Mouse (Mus musculus) cerebellum, adult 2 months (tissue): ENCODE data around the gene Ccr8. TPM values are rescaled to one million over a fixed set of nuclear protein-coding genes. Genes with fewer than 3 reads are reported as not detected.

Experiments used
- DNase-seq, 2 experiments: peaks; one replicate each; pipeline ENCODE4 v3.0.0; 2021
- H3K27ac ChIP-seq: fragments of 200-500 bp; 2 replicates; pipeline ENCODE4 v1.5.1; 2012; ENCODE audit warnings: low read length, control low read depth, inconsistent platforms; ENCODE audit not compliant: insufficient read depth
- H3K27me3 ChIP-seq: fragments of 200-500 bp; 2 replicates; pipeline ENCODE4 v1.6.1; 2012; ENCODE audit warnings: inconsistent platforms, mild to moderate bottlenecking, low read length, moderate library complexity; ENCODE audit not compliant: control insufficient read depth, insufficient read depth
- H3K4me1 ChIP-seq: fragments of 200-500 bp; 2 replicates; pipeline ENCODE4 v1.6.1; 2011; ENCODE audit warnings: low read length; ENCODE audit not compliant: control insufficient read depth, insufficient read depth
- H3K4me3 ChIP-seq: fragments of 200-500 bp; replicated peaks from 2 replicates; pipeline ENCODE3; 2011; ENCODE audit warnings: mild to moderate bottlenecking, low read depth, low read length, control low read depth; ENCODE audit not compliant: insufficient read depth
- CTCF ChIP-seq: fragments of 200-500 bp; IDR thresholded peaks from 2 replicates; pipeline ENCODE4 v1.5.1; 2011; ENCODE audit warnings: low read depth, mild to moderate bottlenecking, control low read depth, low read length, moderate library complexity, borderline replicate concordance; ENCODE audit not compliant: insufficient read depth
- POLR2A ChIP-seq: fragments of 200-500 bp; IDR thresholded peaks from 2 replicates; pipeline ENCODE4 v1.6.1; 2011; ENCODE audit warnings: low read length, control low read depth, borderline replicate concordance; ENCODE audit not compliant: insufficient read depth
- WGBS: fragments of 180-500 bp; shearing (Covaris S2); methylation state at CpG from one replicate; pipeline ENCODE4 v1.1.7; 2018; 5-methylcytosine and 5-hydroxymethylcytosine counted together
- polyA plus RNA-seq: library from polyadenylated mRNA; depleted of rRNA; stranded (reverse); fragments of >200 nt; gene quantifications from 2 replicates; pipeline ENCODE4 v1.2.3, GENCODE M21; 2012

Ccr8 gene
- polyA plus RNA-seq, 1 experiment, result not detected

DNA sequence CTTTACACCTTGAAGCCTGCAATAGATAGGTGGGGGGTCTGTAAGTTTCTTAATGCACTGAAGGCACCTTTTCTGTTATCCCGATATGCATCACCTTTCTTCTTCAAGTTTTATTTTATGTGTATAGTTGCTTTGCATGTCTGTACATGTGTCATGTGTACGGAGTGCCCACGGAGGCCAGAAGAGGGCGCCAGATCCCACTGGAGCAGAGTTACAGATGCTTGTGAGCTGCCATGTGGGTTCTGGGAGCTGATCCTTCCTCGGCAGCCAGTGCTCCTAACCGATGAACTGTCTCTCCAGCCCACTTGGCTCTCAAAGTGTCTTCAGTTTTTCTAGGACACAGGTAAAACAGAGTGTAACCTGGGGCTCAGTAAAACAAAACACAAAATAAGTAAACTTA is 10.7 kb upstream of the Ccr8 start:
- TF ChIP-seq POLR2A, result no peak
- no peak for TF ChIP-seq CTCF
- Histone ChIP-seq H3K4me1 (no peaks in the 10 kb centered on the region), H3K4me3 (no peak overlapping the region), H3K27me3 (no peaks in the 10 kb centered on the region; the same call in 1 of the 2 replicates), H3K27ac (no peak overlapping the region)
- WGBS, result 76% methylated on average over 6 of the region's 6 CpGs
- no peak for DNase-seq

DNA sequence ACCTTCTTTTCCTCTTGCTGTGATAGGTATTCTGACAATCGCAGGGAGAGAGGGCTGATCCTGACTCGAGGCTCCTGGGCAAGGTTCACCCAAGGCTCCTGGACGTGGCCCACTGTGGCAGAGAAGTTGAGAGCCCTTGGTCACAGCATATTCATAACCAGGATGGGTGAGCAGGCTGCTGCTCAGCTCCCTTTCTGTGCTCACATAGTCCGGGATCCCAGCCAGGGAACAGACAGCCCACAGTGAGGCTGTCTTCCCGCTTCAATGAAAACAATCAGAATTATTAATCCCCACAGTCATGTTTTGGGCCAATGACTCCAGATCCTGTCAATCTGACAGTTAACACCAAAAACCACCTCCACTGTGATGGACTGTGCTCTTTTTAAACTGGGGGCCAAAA is 9.9 kb upstream of the Ccr8 start:
- 14% methylated on average over 5 of the region's 5 CpGs for WGBS
- TF ChIP-seq CTCF, result no peak
- no peak for TF ChIP-seq POLR2A
- peak in 1 of 2 experiments; percentile 13 for DNase-seq

GRCm38 (mm10) chr9:120082691-120083090 is 9.2 kb upstream of the Ccr8 start:
- no peaks in the 10 kb centered on the region; the same call in 1 of the 2 replicates for H3K27me3 ChIP-seq
- no peak overlapping the region for H3K27ac ChIP-seq
- no peaks in the 10 kb centered on the region for H3K4me1 ChIP-seq
- no peak for DNase-seq
- WGBS, result 73% methylated on average over 4 of the region's 4 CpGs
- no peak overlapping the region for H3K4me3 ChIP-seq
- TF ChIP-seq POLR2A (no peak), CTCF (no peak)

More for the DNA sequence above, 9.9 kb upstream of the Ccr8 start:
- no peak overlapping the region for H3K27ac ChIP-seq
- no peaks in the 10 kb centered on the region for H3K4me1 ChIP-seq
- H3K27me3 ChIP-seq, result no peaks in the 10 kb centered on the region; the same call in 1 of the 2 replicates
- no peak overlapping the region for H3K4me3 ChIP-seq

- no peak overlapping the region for H3K4me3 ChIP-seq
- H3K27ac ChIP-seq, result no peak overlapping the region
- no peak for TF ChIP-seq POLR2A
- no peak for TF ChIP-seq CTCF
- DNase-seq, result no peak
- no peaks in the 10 kb centered on the region for H3K4me1 ChIP-seq
- no peaks in the 10 kb centered on the region; the same call in 1 of the 2 replicates for H3K27me3 ChIP-seq
- WGBS, result 77% methylated on average over 18 of the region's 18 CpGs
Measured at GRCm38 (mm10) chr9:120083158-120083894, 8.6 kb upstream of the Ccr8 start.

DNA sequence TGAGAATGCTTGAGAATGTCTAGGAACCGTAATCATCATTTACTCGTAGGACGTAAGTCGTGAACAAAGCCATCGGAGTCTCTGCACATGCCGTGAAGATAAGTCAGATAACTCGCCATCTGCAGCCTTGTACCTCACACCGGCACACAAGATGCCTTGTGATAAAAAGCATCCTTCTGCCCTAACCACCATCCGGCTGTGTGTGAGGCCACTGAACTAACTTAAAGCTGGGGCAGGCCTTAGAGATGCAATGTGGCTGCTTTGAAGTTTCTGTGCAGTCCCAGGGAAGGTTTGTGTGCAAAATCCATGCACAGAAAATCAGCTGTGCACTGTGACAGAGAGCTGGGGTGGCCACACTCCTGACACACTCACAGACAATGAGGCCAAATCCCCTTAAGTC is 7.5 kb upstream of the Ccr8 start:
- H3K4me3 ChIP-seq, result no peak overlapping the region

DNA sequence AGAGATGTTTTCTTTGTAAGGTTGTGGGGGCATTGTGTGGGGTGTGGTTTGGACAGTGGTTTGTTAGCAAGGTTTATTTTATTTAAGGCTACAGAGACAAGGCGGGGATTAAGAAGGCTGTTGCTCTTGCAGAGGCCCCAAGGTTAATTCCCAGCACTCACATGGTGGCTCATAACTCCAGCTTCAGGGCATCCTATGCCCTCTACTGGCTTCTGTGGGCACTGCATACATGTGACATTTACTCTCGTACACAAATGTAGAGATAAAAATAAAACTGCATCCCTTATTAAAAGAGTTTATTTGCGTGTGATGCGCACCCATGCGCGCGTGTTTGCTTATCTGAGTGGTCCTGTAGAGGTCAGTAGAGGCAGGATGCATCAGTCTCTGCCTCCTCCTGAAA is 2.8 kb upstream of the Ccr8 start:
- TF ChIP-seq CTCF (no peak), POLR2A (no peak)
- Histone ChIP-seq H3K27me3 (no peaks in the 10 kb centered on the region; the same call in 1 of the 2 replicates), H3K4me1 (no peaks in the 10 kb centered on the region), H3K27ac (no peak overlapping the region), H3K4me3 (no peak overlapping the region)
- no peak for DNase-seq
- WGBS, result 87% methylated on average over 7 of the region's 7 CpGs

More for the DNA sequence above, 7.5 kb upstream of the Ccr8 start:
- no peak for TF ChIP-seq CTCF
- TF ChIP-seq POLR2A, result no peak
- Histone ChIP-seq H3K27ac (no peak overlapping the region), H3K4me1 (no peaks in the 10 kb centered on the region), H3K27me3 (no peaks in the 10 kb centered on the region; the same call in 1 of the 2 replicates)
- DNase-seq, result no peak
- 85% methylated on average over 9 of the region's 9 CpGs for WGBS

DNA sequence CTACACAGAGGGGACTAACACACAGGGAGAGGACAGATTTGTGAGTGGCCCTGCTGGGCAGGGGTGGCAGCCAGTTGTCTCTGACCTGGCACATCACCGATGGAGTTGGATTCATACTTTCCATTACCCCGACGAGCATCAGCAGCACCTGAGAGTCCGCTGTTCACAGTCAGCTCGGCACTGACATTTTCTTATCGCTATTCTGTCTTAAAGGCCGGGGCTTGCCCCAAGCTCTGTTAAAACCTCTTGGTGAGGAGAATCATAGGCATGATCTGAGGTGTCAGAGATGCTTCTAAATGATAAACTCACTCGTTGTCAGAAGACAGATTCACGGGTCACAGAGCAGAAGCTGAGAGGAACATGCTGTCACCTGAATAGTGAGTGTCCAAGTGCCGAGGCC is 828 bp upstream of the Ccr8 start:
- H3K27ac ChIP-seq, result no peak overlapping the region
- TF ChIP-seq CTCF (no peak), POLR2A (no peak)
- no peaks in the 10 kb centered on the region for H3K4me1 ChIP-seq
- no peaks in the 10 kb centered on the region; the same call in 1 of the 2 replicates for H3K27me3 ChIP-seq
- no peak for DNase-seq
- no peak overlapping the region for H3K4me3 ChIP-seq
- 81% methylated on average over 10 of the region's 10 CpGs for WGBS

DNA sequence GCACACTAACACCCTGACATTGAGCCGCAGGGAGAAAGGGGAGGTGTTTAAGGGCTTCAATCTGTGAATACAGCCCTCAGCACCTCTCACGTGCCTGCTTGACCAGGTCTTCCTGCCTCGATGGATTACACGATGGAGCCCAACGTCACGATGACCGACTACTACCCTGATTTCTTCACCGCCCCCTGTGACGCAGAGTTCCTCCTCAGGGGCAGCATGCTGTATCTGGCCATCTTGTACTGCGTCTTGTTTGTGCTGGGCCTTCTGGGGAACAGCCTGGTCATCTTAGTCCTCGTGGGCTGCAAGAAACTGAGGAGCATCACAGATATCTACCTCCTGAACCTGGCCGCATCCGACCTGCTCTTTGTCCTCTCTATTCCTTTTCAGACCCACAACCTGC is 1.8 kb downstream of the Ccr8 start:
- Histone ChIP-seq H3K4me3 (no peak overlapping the region), H3K27me3 (no peaks in the 10 kb centered on the region), H3K27ac (no peak overlapping the region), H3K4me1 (no peaks in the 10 kb centered on the region)
- 87% methylated on average over 13 of the region's 13 CpGs for WGBS
- no peak for DNase-seq
- TF ChIP-seq POLR2A, result no peak
- TF ChIP-seq CTCF, result no peak
